Mouse (Mus musculus) limb, embryonic 10.5 days (tissue): ENCODE results near the gene Prss45. TPM values are rescaled to one million over a fixed set of nuclear protein-coding genes. Genes with fewer than 3 reads are reported as not detected.

Experiments
- DNase-seq: peaks from one replicate; pipeline ENCODE4 v3.0.0-alpha.2; 2017; ENCODE audit warnings: low spot score
- H3K27ac ChIP-seq: fragments of 300-500 bp; sonication (generic); 2 replicates; pipeline ENCODE4 v1.5.1; 2016; ENCODE audit warnings: mild to moderate bottlenecking
- H3K27me3 ChIP-seq: fragments of 300-500 bp; sonication (generic); 2 replicates; pipeline ENCODE4 v1.6.1; 2016; ENCODE audit warnings: low read depth, mild to moderate bottlenecking; ENCODE audit not compliant: poor library complexity, severe bottlenecking
- H3K36me3 ChIP-seq: fragments of 300-500 bp; sonication (generic); 2 replicates; pipeline ENCODE4 v1.6.1; 2016; ENCODE audit warnings: mild to moderate bottlenecking, moderate library complexity
- H3K4me1 ChIP-seq: fragments of 300-500 bp; sonication (generic); 2 replicates; pipeline ENCODE4 v1.6.1; 2016
- H3K4me3 ChIP-seq: fragments of 300-500 bp; sonication (generic); 2 replicates; pipeline ENCODE4 v1.5.1; 2016; ENCODE audit warnings: mild to moderate bottlenecking, moderate library complexity
- H3K9me3 ChIP-seq: fragments of 300-500 bp; sonication (generic); replicated peaks from 2 replicates; pipeline ENCODE4 v1.6.1; 2016; ENCODE audit warnings: mild to moderate bottlenecking
- WGBS: fragments of 180-500 bp; shearing (Covaris S2); methylation state at CpG from one replicate; pipeline ENCODE4 v1.1.7; 2016; 5-methylcytosine and 5-hydroxymethylcytosine counted together
- polyA plus RNA-seq: library from polyadenylated mRNA; unstranded; fragments of >200 nt; fragmentation: Nextera tagmentation; extraction: Ambion mirVana; gene quantifications from 2 replicates; pipeline ENCODE4 v1.2.1, GENCODE M21; 2016

The Prss45 gene
- polyA plus RNA-seq, 1 experiment from 2014 or later = not detected

- Histone ChIP-seq H3K4me1 (peaks cover 42% of the 10 kb centered on the region), H3K27me3 (peaks cover 54% of the 10 kb centered on the region), H3K27ac (no peak overlapping the region), H3K4me3 (no peak overlapping the region), H3K36me3 (no peaks in the 10 kb centered on the region), H3K9me3 (no peaks in the 10 kb centered on the region)
- DNase-seq = peak; percentile 77
- 22% methylated on average over 7 of the region's 7 CpGs for WGBS
These were observed 36.6 kb downstream of the Prss45 start for GRCm38 (mm10) chr9:110871030-110871429.

DNA sequence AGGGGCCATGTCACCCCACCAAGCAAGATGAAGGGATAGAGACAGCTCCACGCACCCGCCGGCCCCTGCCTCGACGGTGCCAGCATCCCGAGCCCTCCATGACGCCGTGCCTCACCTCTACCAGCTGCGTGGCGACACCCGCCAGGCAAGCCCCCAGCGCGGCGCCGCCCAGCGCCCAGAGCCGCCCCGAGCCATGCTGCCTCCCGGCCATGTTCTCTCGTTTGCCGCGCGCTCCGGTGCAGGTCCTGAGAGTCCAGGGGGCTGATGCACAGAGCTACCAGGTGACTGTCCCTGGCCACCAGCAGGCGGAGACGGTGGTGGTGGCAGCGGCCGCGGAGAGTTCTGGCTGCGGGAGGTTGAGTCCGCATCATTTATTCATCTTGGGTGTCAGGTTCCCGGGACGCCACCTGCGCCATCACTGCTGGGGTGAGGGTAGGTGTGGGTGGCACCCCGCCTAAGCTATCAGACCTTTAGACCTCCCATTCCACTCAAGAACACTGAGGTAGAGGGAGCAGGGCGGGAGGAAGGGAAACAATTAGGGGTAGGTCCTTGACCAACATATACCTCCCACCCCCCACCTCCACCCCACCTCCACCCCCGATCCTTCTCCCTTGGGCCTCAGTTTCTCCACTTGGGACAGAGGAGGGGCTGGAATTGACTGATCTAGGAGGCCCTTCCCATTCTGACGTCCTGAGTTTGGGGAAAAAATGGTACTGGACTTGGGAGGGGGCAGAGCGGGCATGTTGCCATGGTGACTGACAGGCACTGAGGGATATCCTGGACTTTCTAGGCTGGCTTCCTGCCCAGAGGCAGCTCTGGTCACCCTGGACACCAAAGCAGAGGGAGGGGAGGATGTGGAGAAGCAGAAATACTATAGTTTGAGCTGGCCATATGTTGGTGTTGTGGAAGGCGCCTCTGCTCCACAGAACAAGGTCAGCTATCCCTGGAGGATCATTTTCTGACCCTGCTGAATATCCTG, 39.6 kb downstream of the Prss45 start:
- Histone ChIP-seq H3K4me1 (peaks cover 26% of the 10 kb centered on the region), H3K36me3 (no peaks in the 10 kb centered on the region), H3K27ac (peak overlapping the region; percentile 42; the same call in 1 of the 2 replicates), H3K27me3 (peaks cover 70% of the 10 kb centered on the region), H3K4me3 (peak overlapping the region; percentile 47), H3K9me3 (no peaks in the 10 kb centered on the region)
- peak; percentile 44 for DNase-seq
- 11% methylated on average over 40 of the region's 40 CpGs for WGBS

DNA sequence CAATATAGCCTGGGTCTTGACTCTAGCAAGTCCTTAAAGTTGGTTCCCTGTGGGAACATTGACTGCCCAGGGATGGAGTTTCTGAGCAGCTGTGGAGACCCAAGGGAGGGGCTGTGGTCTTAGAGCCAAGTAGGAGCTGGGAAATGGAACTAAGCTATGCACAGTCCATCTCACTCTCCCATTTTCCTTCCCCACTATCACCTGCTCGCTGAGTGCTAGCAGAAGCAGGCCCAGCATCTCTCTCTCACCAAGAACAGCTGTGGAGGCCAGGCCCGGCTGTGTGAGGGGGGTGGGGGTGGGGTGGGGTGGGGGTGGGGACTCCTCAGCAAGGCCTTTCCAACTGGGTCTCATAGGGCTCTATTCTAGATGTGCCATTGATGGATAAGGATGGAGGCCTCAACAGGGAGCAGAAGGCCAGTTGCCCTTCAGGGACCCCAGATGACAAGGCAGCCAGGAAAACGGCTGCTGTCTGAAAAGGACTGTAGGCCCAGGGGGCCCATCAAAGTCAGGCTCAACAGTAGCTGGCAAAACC, 40.3 kb downstream of the Prss45 start:
- no peaks in the 10 kb centered on the region for H3K36me3 ChIP-seq
- no peaks in the 10 kb centered on the region for H3K9me3 ChIP-seq
- WGBS = 13% methylated on average over 3 of the region's 3 CpGs
- peaks cover 32% of the 10 kb centered on the region for H3K4me1 ChIP-seq
- H3K4me3 ChIP-seq = no peak overlapping the region
- H3K27me3 ChIP-seq = peaks cover 78% of the 10 kb centered on the region
- DNase-seq = no peak
- no peak overlapping the region for H3K27ac ChIP-seq

- 14% methylated on average over 6 of the region's 6 CpGs for WGBS
- no peak overlapping the region for H3K27ac ChIP-seq
- H3K4me3 ChIP-seq = no peak overlapping the region
- H3K4me1 ChIP-seq = peaks cover 38% of the 10 kb centered on the region
- H3K36me3 ChIP-seq = no peaks in the 10 kb centered on the region
- peaks cover 79% of the 10 kb centered on the region for H3K27me3 ChIP-seq
- peak; percentile 51 for DNase-seq
- no peaks in the 10 kb centered on the region for H3K9me3 ChIP-seq
These were observed 40.9 kb downstream of the Prss45 start for GRCm38 (mm10) chr9:110875288-110875695.

- 91% methylated on average over 1 of the region's 1 CpGs for WGBS
- H3K27me3 ChIP-seq = peaks cover 85% of the 10 kb centered on the region
- H3K36me3 ChIP-seq = no peaks in the 10 kb centered on the region
- no peaks in the 10 kb centered on the region for H3K9me3 ChIP-seq
- peaks cover 44% of the 10 kb centered on the region for H3K4me1 ChIP-seq
- no peak overlapping the region for H3K27ac ChIP-seq
- no peak for DNase-seq
- no peak overlapping the region for H3K4me3 ChIP-seq
These were observed 43.0 kb downstream of the Prss45 start for GRCm38 (mm10) chr9:110877353-110877752.

GRCm38 (mm10) chr9:110877888-110878287, 43.5 kb downstream of the Prss45 start:
- H3K36me3 ChIP-seq = no peaks in the 10 kb centered on the region
- 92% methylated on average over 5 of the region's 5 CpGs for WGBS
- no peak overlapping the region for H3K27ac ChIP-seq
- H3K9me3 ChIP-seq = no peaks in the 10 kb centered on the region
- no peak overlapping the region for H3K4me3 ChIP-seq
- DNase-seq = no peak
- peaks cover 83% of the 10 kb centered on the region for H3K27me3 ChIP-seq
- H3K4me1 ChIP-seq = peaks cover 41% of the 10 kb centered on the region

- Histone ChIP-seq H3K9me3 (no peaks in the 10 kb centered on the region), H3K27me3 (peaks cover 74% of the 10 kb centered on the region), H3K27ac (peak within 1 kb of the TSS; percentile 69), H3K4me3 (peak within 1 kb of the TSS; percentile 61), H3K4me1 (peaks cover 31% of the 10 kb centered on the region), H3K36me3 (no peaks in the 10 kb centered on the region)
- WGBS = 17% methylated on average over 12 of the region's 12 CpGs
- DNase-seq = peak; percentile 44
These were observed 45.0 kb downstream of the Prss45 start, which contains the start of gene Als2cl for GRCm38 (mm10) chr9:110879191-110879920. TSS of gene Als2cl (plus strand) at chr9:110879870.

GRCm38 (mm10) chr9:110879998-110880561, 45.7 kb downstream of the Prss45 start, which contains the start of gene Tmie:
TSS of gene Tmie (minus strand) at chr9:110880113.
- peaks cover 24% of the 10 kb centered on the region for H3K4me1 ChIP-seq
- peak within 1 kb of the TSS; percentile 61 for H3K4me3 ChIP-seq
- no peaks in the 10 kb centered on the region for H3K9me3 ChIP-seq
- H3K27me3 ChIP-seq = peaks cover 72% of the 10 kb centered on the region
- no peaks in the 10 kb centered on the region for H3K36me3 ChIP-seq
- WGBS = under 1% methylated on average over 55 of the region's 57 CpGs
- peak; percentile 70 for DNase-seq
- H3K27ac ChIP-seq = peak within 1 kb of the TSS; percentile 69

- peaks cover 74% of the 10 kb centered on the region for H3K27me3 ChIP-seq
- peaks cover 18% of the 10 kb centered on the region for H3K4me1 ChIP-seq
- peak overlapping the region; percentile 61 for H3K4me3 ChIP-seq
- no peak overlapping the region for H3K27ac ChIP-seq
- 71% methylated on average over 4 of the region's 4 CpGs for WGBS
- DNase-seq = no peak
- H3K36me3 ChIP-seq = no peaks in the 10 kb centered on the region
- no peaks in the 10 kb centered on the region for H3K9me3 ChIP-seq
These were observed 46.4 kb downstream of the Prss45 start for GRCm38 (mm10) chr9:110880772-110881171.

- no peak for DNase-seq
- Histone ChIP-seq H3K9me3 (no peaks in the 10 kb centered on the region), H3K4me3 (no peak overlapping the region), H3K27ac (no peak overlapping the region), H3K27me3 (peaks cover 77% of the 10 kb centered on the region), H3K4me1 (peaks cover 18% of the 10 kb centered on the region), H3K36me3 (no peaks in the 10 kb centered on the region)
- WGBS = 73% methylated on average over 7 of the region's 7 CpGs
These were observed 47.6 kb downstream of the Prss45 start for GRCm38 (mm10) chr9:110881953-110882352.

GRCm38 (mm10) chr9:110887388-110888303, 53.3 kb downstream of the Prss45 start:
- peak overlapping the region; percentile 26; the same call in 1 of the 2 replicates for H3K27ac ChIP-seq

More at GRCm38 (mm10) chr9:110887388-110888303, 53.3 kb downstream of the Prss45 start:
- H3K27me3 ChIP-seq = peaks cover 20% of the 10 kb centered on the region
- no peak for DNase-seq
- no peaks in the 10 kb centered on the region for H3K9me3 ChIP-seq
- no peak overlapping the region for H3K4me3 ChIP-seq
- no peaks in the 10 kb centered on the region for H3K36me3 ChIP-seq
- WGBS = 69% methylated on average over 9 of the region's 9 CpGs
- peaks cover 34% of the 10 kb centered on the region for H3K4me1 ChIP-seq
